Mouse (Mus musculus): ENCODE measurements around the gene Shisa2. TPM values are rescaled to one million over a fixed set of nuclear protein-coding genes. Genes with fewer than 3 reads are reported as not detected.

Shisa2 gene
- polyA plus RNA-seq, 1 experiment from 2014 or later = 23.6 TPM

DNA sequence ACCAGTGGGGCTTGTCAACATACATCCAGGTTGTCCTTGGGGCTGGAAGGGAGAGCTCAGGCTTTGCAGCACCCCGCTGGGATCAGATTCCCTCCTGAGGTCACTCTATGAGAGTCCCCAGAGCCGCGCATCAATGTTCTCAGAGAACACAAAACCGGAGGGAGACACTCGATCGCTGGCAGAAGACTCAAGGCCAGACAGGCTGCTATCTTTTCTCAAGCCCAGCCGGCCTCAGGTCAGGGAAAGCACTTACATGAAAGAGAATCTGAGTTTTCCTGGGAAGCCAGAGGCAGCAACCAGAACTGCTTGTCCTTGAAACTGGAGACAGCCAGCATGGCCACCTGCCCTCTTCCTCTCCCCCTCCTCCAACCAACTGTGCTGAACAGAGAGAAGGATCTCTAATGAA lies 52.5 kb downstream of the Shisa2 start:
- H3K4me1 ChIP-seq = peaks cover 21% of the 10 kb centered on the region
- no peak overlapping the region for H3K4me3 ChIP-seq
- H3K36me3 ChIP-seq = no peaks in the 10 kb centered on the region
- peak overlapping the region; percentile 47 for H3K27ac ChIP-seq
- no peaks in the 10 kb centered on the region for H3K27me3 ChIP-seq (ENCODE audit: insufficient read depth, poor library complexity, severe bottlenecking)
- DNase-seq (ENCODE audit: low spot score) = no peak
- WGBS = 66% methylated on average over 7 of the region's 7 CpGs
- no peaks in the 10 kb centered on the region for H3K9me3 ChIP-seq

Other genes with a start within 250 kb of the Shisa2 start
- gene Phf11c, start 229.9 kb upstream of the Shisa2 start, polyA plus RNA-seq (2016; fragmentation: Nextera tagmentation; extraction: Ambion mirVana) = 0.49 and 0.54 TPM in 2 replicates
- 9.2 and 9.6 TPM in 2 replicates for gene Setdb2, start 184.4 kb upstream of the Shisa2 start, polyA plus RNA-seq (2016; fragmentation: Nextera tagmentation; extraction: Ambion mirVana)
- 33.1 and 37.8 TPM in 2 replicates for gene Cab39l, start 184.3 kb upstream of the Shisa2 start, polyA plus RNA-seq (2016; fragmentation: Nextera tagmentation; extraction: Ambion mirVana)
- 25.7 and 28.0 TPM in 2 replicates for gene Cdadc1, start 27.3 kb upstream of the Shisa2 start, polyA plus RNA-seq (2016; fragmentation: Nextera tagmentation; extraction: Ambion mirVana)

Data from heart, embryonic 10.5 days (tissue).